Mouse (Mus musculus): ENCODE results near the gene Ypel2. TPM values are rescaled to one million over a fixed set of nuclear protein-coding genes. Genes with fewer than 3 reads are reported as not detected.

The Ypel2 gene
- 55.7 TPM for polyA plus RNA-seq (2014; fragmentation: Illumina TruSeq; extraction: RNeasy Lipid Tissue Mini Kit (QIAGEN cat#74804))

GRCm38 (mm10) chr11:86993041-86994037 lies at the start of gene Ypel2:
Gene Ypel2, minus strand, starts transcription at chr11:86993707.

Other genes with a start within 250 kb of the Ypel2 start
- 432 TPM for gene Cltc, start 236.1 kb downstream of the Ypel2 start, polyA plus RNA-seq (2014; fragmentation: Illumina TruSeq; extraction: RNeasy Lipid Tissue Mini Kit (QIAGEN cat#74804))
- gene Dhx40, start 186.0 kb downstream of the Ypel2 start, polyA plus RNA-seq (2014; fragmentation: Illumina TruSeq; extraction: RNeasy Lipid Tissue Mini Kit (QIAGEN cat#74804)): 198 TPM
- gene Gdpd1, start 80.4 kb upstream of the Ypel2 start, polyA plus RNA-seq (2014; fragmentation: Illumina TruSeq; extraction: RNeasy Lipid Tissue Mini Kit (QIAGEN cat#74804)): 50.3 TPM
- gene Smg8, start 93.1 kb upstream of the Ypel2 start, polyA plus RNA-seq (2014; fragmentation: Illumina TruSeq; extraction: RNeasy Lipid Tissue Mini Kit (QIAGEN cat#74804)): 12.9 TPM
- gene Prr11, start 115.0 kb upstream of the Ypel2 start, polyA plus RNA-seq (2014; fragmentation: Illumina TruSeq; extraction: RNeasy Lipid Tissue Mini Kit (QIAGEN cat#74804)): 42.2 TPM
- 95.0 TPM for gene Ska2, start 115.5 kb upstream of the Ypel2 start, polyA plus RNA-seq (2014; fragmentation: Illumina TruSeq; extraction: RNeasy Lipid Tissue Mini Kit (QIAGEN cat#74804))
- gene Trim37, start 133.4 kb upstream of the Ypel2 start, polyA plus RNA-seq (2014; fragmentation: Illumina TruSeq; extraction: RNeasy Lipid Tissue Mini Kit (QIAGEN cat#74804)): 72.7 TPM

All from ovary, adult 10 weeks (tissue).